Mouse (Mus musculus) ES-E14 (cell line): ENCODE results near the gene Slc36a2.

Source experiments
- CHD2 ChIP-seq: IDR thresholded peaks from 2 replicates; pipeline ENCODE4 v1.6.1; 2014; ENCODE audit warnings: mild to moderate bottlenecking, low read depth, low read length, inconsistent platforms
- HCFC1 ChIP-seq: IDR thresholded peaks from 2 replicates; pipeline ENCODE4 v1.6.1; 2012; ENCODE audit warnings: low read length, inconsistent platforms, borderline replicate concordance; ENCODE audit not compliant: insufficient read depth
- MAFK ChIP-seq: IDR thresholded peaks from 2 replicates; pipeline ENCODE4 v1.6.1; 2014; ENCODE audit warnings: mild to moderate bottlenecking, low read depth, low read length, inconsistent platforms; ENCODE audit not compliant: insufficient read depth
- ZC3H11A ChIP-seq: IDR thresholded peaks from 2 replicates; pipeline ENCODE4 v1.6.1; 2012; ENCODE audit warnings: low read depth, mild to moderate bottlenecking, inconsistent platforms, low read length, borderline replicate concordance
- ZNF384 ChIP-seq: IDR thresholded peaks from 2 replicates; pipeline ENCODE4 v1.6.1; 2012; ENCODE audit warnings: low read depth, low read length, inconsistent platforms

GRCm38 (mm10) chr11:55146855-55147254, 38.0 kb downstream of the Slc36a2 start:
- TF ChIP-seq MAFK (no peak), HCFC1 (no peak), ZNF384 (no peak), ZC3H11A (no peak), CHD2 (no peak)
